Mouse (Mus musculus) testis, adult 2 months (tissue): ENCODE measurements around the gene Ramp3.

Experiments
- CTCF ChIP-seq: fragments of 200-500 bp; IDR thresholded peaks from 2 replicates; pipeline ENCODE4 v1.5.1; 2012; ENCODE audit warnings: low read depth, mild to moderate bottlenecking, inconsistent platforms, low read length, moderate library complexity; ENCODE audit not compliant: control insufficient read depth, insufficient read depth, insufficient replicate concordance
- POLR2A ChIP-seq: fragments of 200-500 bp; IDR thresholded peaks from 2 replicates; pipeline ENCODE4 v1.6.1; 2012; ENCODE audit warnings: low read depth, mild to moderate bottlenecking, inconsistent platforms, low read length, moderate library complexity; ENCODE audit not compliant: control insufficient read depth

DNA sequence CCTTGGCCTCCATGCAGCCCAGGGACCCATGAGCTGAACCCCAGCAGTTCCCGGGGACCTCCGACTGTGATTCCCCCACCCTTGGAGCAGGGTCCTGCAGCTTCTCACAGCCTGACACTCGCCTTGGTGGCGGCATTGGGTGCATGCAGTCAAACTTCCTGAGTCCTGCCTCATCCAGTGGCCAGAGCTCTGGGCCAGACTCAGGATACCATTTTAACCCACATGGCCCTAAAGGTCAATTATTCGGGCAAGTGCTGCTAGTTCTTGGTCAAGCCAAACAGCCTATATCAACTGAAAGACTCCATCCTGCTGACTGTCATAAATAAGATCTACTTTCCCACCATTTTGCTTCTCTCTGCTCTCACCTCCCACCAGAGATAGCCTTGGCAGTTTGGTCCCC lies 62.4 kb downstream of the Ramp3 start:
- no peak for TF ChIP-seq POLR2A
- TF ChIP-seq CTCF, result no peak
